Mouse (Mus musculus): ENCODE measurements around the gene Oas1g. TPM values are rescaled to one million over a fixed set of nuclear protein-coding genes. Genes with fewer than 3 reads are reported as not detected.
"Not testable (repeated sequence)": the region's sequence is repeated elsewhere in the genome, so short reads cannot be mapped to it uniquely, and the experiment has no call there.

Gene Oas1g
- under 1 TPM in 1 of 2 experiments, not detected in 1; 0.27 TPM for total RNA-seq (2021)
- long read RNA-seq, experiment 1 = 0 reads
- long read RNA-seq, experiment 2 = 0 reads

- DNase-seq; intact Hi-C loops (cut with DNase I): not testable (repeated sequence)
Observed at GRCm38 (mm10) chr5:120887413-120887812, at the start of gene Oas1g. Gene Oas1g (minus strand): TSS chr5:120887613.

DNA sequence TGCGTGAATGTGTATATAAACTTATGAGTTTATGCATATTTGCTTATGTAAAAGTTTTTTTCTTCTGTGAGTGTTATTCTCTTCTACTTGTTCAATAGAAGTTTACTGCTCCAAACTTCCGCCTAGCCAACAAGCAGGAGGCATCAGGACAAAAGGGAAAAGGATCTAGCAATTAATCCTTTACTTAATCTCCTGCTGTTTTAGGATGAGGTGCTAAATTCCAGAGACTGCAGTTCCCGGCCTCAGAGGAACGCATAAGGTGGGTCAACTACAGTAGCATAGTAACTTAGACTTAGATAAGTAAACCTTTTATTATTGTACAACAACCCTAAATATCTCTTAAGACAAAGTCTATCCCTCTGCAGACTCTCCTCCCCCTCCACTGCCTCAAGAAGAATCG is 46.6 kb upstream of the Oas1g start:
- intact Hi-C loops (cut with DNase I) = no loop called here
- DNase-seq = no peak

- DNase-seq = no peak
- intact Hi-C loops (cut with DNase I) = no loop called here
Observed at GRCm38 (mm10) chr5:120927036-120927435, 39.6 kb upstream of the Oas1g start.

- intact Hi-C loops (cut with DNase I); DNase-seq: not testable (repeated sequence)
Observed at GRCm38 (mm10) chr5:120926311-120926710, 38.9 kb upstream of the Oas1g start.

- DNase-seq = not testable (repeated sequence)
Observed at GRCm38 (mm10) chr5:120924520-120924919, 37.1 kb upstream of the Oas1g start.

GRCm38 (mm10) chr5:120923969-120924368 is 36.6 kb upstream of the Oas1g start:
- DNase-seq = no peak
- intact Hi-C loops (cut with DNase I) = no loop called here

More at GRCm38 (mm10) chr5:120924520-120924919, 37.1 kb upstream of the Oas1g start:
- intact Hi-C loops (cut with DNase I) = not testable (repeated sequence)

GRCm38 (mm10) chr5:120920296-120920695 is 32.9 kb upstream of the Oas1g start:
- intact Hi-C loops (cut with DNase I) = no loop called here
- no peak for DNase-seq

DNA sequence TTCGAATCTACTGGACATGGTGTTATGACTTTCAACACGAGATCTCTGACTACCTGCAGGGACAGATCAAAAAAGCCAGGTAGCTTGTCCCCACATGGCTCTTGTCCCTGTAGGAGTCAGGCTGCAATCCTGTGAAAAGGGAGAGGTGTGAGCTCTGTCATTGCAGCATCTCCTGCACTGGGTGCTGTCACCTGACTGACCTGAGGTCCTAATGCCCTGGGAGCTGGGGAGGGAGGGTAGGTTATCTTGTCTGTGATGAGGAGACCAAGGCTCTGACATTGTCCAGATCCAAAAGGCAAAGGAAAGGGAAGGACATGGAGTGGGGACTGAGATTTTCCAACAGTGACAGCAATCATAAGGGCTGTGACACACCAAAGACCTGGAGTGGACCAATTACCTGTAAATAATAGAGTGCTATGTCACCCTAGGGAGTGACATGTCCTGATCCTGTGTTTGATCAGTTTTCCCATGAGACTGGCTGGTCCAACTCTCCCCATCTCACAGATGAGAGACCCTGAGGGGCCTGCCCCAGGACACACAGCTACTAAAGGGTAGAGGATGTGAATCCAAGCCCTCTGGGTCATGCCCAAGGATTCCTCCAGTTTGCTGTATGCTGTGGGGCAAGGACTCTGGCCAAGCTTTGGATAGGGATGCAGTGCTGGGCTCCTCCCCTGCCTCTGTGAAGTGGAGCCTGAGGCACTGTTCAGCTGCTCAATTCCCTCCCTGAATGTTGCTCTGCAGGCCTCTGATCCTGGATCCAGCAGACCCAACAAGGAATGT is 31.9 kb upstream of the Oas1g start:
- intact Hi-C loops (cut with DNase I) = not testable (repeated sequence)

DNA sequence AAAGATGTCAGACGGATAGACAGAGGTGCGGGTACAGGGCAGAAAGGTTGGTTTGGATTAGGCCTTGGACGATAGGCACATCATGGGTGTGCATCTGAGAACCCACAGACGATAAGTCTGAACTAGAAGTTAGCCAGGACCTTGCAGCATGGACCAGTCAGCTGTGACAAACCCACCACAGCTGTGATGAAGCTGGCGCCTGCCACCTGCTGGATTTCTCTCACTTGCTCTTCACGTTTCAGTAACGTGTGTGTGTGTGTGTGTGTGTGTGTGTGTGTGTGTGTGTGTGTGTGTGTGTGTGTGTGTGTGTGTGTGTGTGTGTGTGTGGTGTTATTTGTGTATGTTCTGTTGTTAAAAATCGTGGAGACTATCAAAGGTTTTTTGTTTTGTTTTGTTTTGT is 26.8 kb upstream of the Oas1g start, which contains the start of gene Oas1d:
TSS of gene Oas1d (plus strand) at position 333 of the 400 bp plus-strand sequence.
- DNase-seq; intact Hi-C loops (cut with DNase I): not testable (repeated sequence)

More for the DNA sequence above, 31.9 kb upstream of the Oas1g start:
- not testable (repeated sequence) for DNase-seq

DNA sequence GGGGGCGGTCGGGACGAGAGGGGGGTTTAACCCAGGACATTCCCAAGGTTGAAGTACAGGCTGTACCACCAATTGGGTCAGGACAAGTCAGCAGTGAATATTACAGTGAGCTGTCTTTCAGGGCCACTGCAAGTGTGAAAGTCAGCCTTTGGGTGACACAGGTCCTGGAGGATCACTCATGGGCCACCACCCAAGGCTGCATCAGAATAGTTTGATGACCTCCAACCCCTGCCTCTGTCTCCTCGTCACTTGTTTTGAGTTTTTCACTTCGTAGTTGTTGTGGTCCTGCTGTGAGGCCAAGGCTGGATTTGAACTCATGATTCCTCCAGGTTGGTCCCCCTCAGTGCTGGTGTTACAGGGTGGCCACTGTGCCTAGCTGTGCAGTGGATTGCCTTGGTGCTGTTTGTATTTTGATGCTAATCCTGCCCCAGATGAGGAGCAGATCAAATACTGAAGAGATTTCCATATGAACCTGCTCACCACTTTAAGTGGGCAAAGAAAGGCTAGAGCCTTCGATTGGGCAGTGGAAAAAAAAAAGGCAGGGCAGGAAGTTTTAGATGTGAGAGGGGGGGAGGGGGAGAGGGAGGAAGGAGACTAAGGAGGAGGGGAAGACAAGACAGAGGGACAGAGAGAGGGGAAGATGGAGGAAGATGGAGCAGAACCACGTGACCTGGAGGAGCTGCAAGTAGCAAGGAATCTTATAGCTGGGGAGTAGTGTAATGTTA is 20.9 kb upstream of the Oas1g start:
- intact Hi-C loops (cut with DNase I) = no loop called here
- DNase-seq = no peak

GRCm38 (mm10) chr5:120906791-120907733 is 19.6 kb upstream of the Oas1g start, which contains the start of gene Oas1a:
Gene Oas1a (minus strand): TSS chr5:120907521.
- DNase-seq; intact Hi-C loops (cut with DNase I): not testable (repeated sequence)

- intact Hi-C loops (cut with DNase I) = no loop called here
- no peak for DNase-seq
Observed at GRCm38 (mm10) chr5:120902056-120902455, 14.6 kb upstream of the Oas1g start.

DNA sequence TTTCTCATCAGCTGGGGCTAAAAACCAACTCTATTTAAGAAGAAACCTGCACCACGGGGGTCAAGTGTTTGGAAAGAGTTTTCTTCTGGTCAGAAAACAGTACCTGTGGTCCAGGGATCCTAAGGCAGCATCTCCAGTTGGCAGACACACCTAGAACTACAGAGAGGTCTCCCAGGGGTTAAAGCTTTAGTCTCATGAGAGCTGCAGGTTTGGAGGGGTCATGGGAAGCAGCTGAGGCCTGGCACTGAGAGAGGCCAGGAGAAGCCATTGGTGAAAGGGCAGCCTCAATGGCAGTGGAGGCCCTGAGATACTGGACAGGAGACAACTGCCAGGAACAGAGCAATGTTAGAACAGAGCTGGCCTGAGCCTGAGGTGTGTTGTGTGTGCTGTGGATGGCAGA is 13.3 kb upstream of the Oas1g start:
- DNase-seq = no peak
- intact Hi-C loops (cut with DNase I) = no loop called here

DNA sequence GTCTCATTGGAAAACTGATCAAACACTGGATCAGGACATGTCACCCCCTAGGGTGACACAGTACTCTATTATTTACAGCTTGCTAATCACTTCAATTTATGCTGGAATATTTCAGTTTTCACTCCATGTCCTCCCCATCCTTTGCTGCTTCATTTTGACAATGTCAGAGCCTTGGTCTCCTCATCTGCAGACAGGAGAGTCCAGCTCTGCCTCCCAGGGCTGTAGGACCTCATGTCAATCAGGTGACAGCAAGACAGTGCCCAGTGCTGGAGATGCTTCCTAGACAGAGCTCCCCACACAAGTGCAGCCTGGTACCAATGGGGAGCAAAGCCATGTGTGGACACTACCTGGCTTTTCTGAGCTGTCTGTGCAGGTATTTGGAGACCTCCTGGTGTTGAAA is 11.3 kb upstream of the Oas1g start:
- intact Hi-C loops (cut with DNase I) = loop anchor here (2.0 kb wide), 1 partner anchor 22 kb away; no protein-coding TSS in a partner anchor
- DNase-seq = no peak

- DNase-seq = no peak
- intact Hi-C loops (cut with DNase I) = loop anchor here (2.0 kb wide), 1 partner anchor 22 kb away; no protein-coding TSS in a partner anchor
Observed at GRCm38 (mm10) chr5:120898307-120898706, 10.9 kb upstream of the Oas1g start.

- no peak for DNase-seq
Observed at GRCm38 (mm10) chr5:120895231-120895900, 8.0 kb upstream of the Oas1g start.

GRCm38 (mm10) chr5:120894692-120895091 is 7.3 kb upstream of the Oas1g start:
- DNase-seq; intact Hi-C loops (cut with DNase I): not testable (repeated sequence)

More at GRCm38 (mm10) chr5:120895231-120895900, 8.0 kb upstream of the Oas1g start:
- intact Hi-C loops (cut with DNase I) = no loop called here

DNA sequence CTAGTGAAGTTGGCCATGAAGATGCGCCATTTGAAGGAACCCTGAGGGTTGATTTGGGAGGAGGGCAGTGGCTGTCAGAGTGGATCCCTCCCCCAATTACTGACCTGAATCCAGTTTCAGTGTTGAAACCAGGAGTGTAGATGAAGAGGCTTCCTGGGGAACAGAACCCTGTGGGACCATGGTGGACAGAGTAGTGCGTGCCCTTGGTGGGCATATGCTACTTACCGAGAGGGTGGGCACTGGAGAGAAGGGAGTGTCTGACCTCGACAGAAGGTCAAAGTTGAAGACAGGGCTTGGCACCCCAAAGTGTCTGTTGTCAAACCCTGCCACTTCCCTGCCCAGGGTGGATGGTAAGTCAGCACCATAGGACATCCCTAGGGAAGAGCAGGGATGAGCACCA is 6.5 kb upstream of the Oas1g start:
- intact Hi-C loops (cut with DNase I); DNase-seq: not testable (repeated sequence)

DNA sequence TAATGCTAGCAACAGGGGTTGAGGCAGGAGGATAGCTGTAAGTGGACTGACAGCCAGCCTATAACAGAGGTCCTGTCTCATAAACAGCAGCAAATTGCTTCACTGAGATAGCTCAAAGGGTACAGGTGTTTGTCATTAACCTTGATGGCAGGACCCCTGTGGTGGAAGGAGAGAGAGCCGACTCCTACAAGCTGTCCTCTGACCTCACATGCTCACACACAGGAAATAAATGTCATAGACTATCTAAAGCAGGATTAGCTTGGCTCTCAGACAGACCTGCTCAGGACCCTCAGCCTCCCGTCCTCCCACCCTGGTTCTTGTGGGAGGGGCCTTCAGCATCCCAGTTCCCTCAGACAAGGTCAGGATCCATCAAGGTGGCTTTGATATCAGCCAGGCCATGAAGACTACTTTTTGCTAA is 4.8 kb upstream of the Oas1g start:
- DNase-seq = no peak
- intact Hi-C loops (cut with DNase I) = no loop called here
